Mouse (Mus musculus) kidney, adult 2 months (tissue): ENCODE data around the gene Gm11146.

ENCODE experiments used
- CTCF ChIP-seq: fragments of 200-500 bp; conservative IDR thresholded peaks from 2 replicates; pipeline ENCODE4 v1.5.1; 2011; ENCODE audit warnings: low read depth, mild to moderate bottlenecking, control low read depth, low read length, moderate library complexity, mixed read lengths; ENCODE audit not compliant: insufficient read depth, insufficient read length
- POLR2A ChIP-seq: fragments of 200-500 bp; IDR thresholded peaks from one replicate; pipeline ENCODE4 v1.6.1; 2011; ENCODE audit warnings: low read depth, low read length, control low read depth

- no peak for TF ChIP-seq POLR2A
- no peak for TF ChIP-seq CTCF
Measured at GRCm38 (mm10) chr16:77643036-77643870, 41.4 kb upstream of the Gm11146 start.
